ENCODE assay signal across 8 mouse cellular contexts in genomic region chr9:65191755-65192469, GRCm38 (mm10). TPM values are rescaled to one million over a fixed set of nuclear protein-coding genes. Genes with fewer than 3 reads are reported as not detected.
DNase-seq lines count a peak whose midpoint lies in the region; ATAC-seq and TF ChIP-seq lines count a peak whose summit lies in the region.
"Had no signal": no experiment of that assay in that cellular context is flagged by ENCODE, and none has a peak within 500 bp of the region (broad histone marks: within the 10 kb centered on the region; RNA-seq: fewer than 3 reads in every experiment).

No protein-coding gene starts in this region.

- peaks cover 10% of the 10 kb centered on the region; the same call in 1 of the 2 replicates for H3K4me1 ChIP-seq in hindbrain, embryonic 11.5 days (replicated peaks; ENCODE audit: control insufficient read depth, insufficient read depth, low read length)
- peaks cover 6% of the 10 kb centered on the region; the same call in 1 of the 2 replicates for H3K4me1 ChIP-seq in hindbrain, postnatal 0 days (ENCODE audit: insufficient read depth, low read length)
- peaks cover 14% of the 10 kb centered on the region for H3K4me1 ChIP-seq in hindbrain, embryonic 16.5 days (ENCODE audit: control insufficient read depth, insufficient read depth, low read depth, low read length)

- H3K4me3 ChIP-seq in hindbrain, embryonic 11.5 days (ENCODE audit: low read depth, low read length), result no peak overlapping the region
- H3K4me3 ChIP-seq in hindbrain, postnatal 0 days (ENCODE audit: low read length), result no peak overlapping the region
- no peak overlapping the region for H3K4me3 ChIP-seq in hindbrain, embryonic 16.5 days (ENCODE audit: low read length)
- H3K4me3 ChIP-seq: liver, embryonic 13.5 days had no signal

- WGBS in hindbrain, embryonic 11.5 days, result 16% methylated on average over 8 of the region's 8 CpGs
- 28% methylated on average over 8 of the region's 8 CpGs for WGBS in hindbrain, postnatal 0 days
- WGBS in hindbrain, embryonic 16.5 days, result 25% methylated on average over 8 of the region's 8 CpGs

- H3K4me2 ChIP-seq in hindbrain, embryonic 11.5 days (replicated peaks; ENCODE audit: low read depth, low read length), result no peak overlapping the region
- no peak overlapping the region for H3K4me2 ChIP-seq in hindbrain, postnatal 0 days (ENCODE audit: low read depth, low read length)
- no peak overlapping the region for H3K4me2 ChIP-seq in hindbrain, embryonic 16.5 days (ENCODE audit: low read length)

- no peaks in the 10 kb centered on the region for H3K36me3 ChIP-seq in hindbrain, embryonic 11.5 days (ENCODE audit: control insufficient read depth, insufficient read depth, low read length)
- no peaks in the 10 kb centered on the region for H3K36me3 ChIP-seq in hindbrain, postnatal 0 days (ENCODE audit: insufficient read depth, low read length)
- H3K36me3 ChIP-seq in hindbrain, embryonic 16.5 days (ENCODE audit: control insufficient read depth, insufficient read depth, low read length), result no peaks in the 10 kb centered on the region
- H3K36me3 ChIP-seq: liver, embryonic 13.5 days had no signal

- TF ChIP-seq CTCF in hindbrain, postnatal 0 days (IDR thresholded peaks at IDR 0.05; ENCODE audit: low read depth), result no peak

- no peak for DNase-seq in hindbrain, embryonic 11.5 days (ENCODE audit: low spot score)
- no peak for DNase-seq in hindbrain, postnatal 0 days (ENCODE audit: low spot score)
- DNase-seq in retina, embryonic 14.5 days (ENCODE audit: low spot score), result peak; percentile 14
- DNase-seq in retina, postnatal 1 day, result no peak
- peak; percentile 79 for DNase-seq in yolk sac, embryonic 10.5 days (ENCODE audit: low spot score)
- no peak for DNase-seq in right cerebral cortex, postnatal 36 days (ENCODE audit: low spot score in 2 of 2)
- DNase-seq: liver, embryonic 13.5 days had no signal

- peak overlapping the region; percentile 70 for H3K27ac ChIP-seq in hindbrain, embryonic 11.5 days (ENCODE audit: low read depth, low read length)
- no peak overlapping the region for H3K27ac ChIP-seq in hindbrain, postnatal 0 days
- H3K27ac ChIP-seq in hindbrain, embryonic 16.5 days (ENCODE audit: low read depth, low read length), result 0 out of 2 replicates have a peak overlapping the region, but pooled peaks have one; percentile 34
- H3K27ac ChIP-seq: liver, embryonic 13.5 days had no signal

- peak overlapping the region; percentile 38; the same call in 1 of the 2 replicates for H3K9ac ChIP-seq in hindbrain, embryonic 11.5 days (ENCODE audit: low read depth, low read length)
- no peak overlapping the region for H3K9ac ChIP-seq in hindbrain, postnatal 0 days (replicated peaks; ENCODE audit: low read length)
- H3K9ac ChIP-seq in hindbrain, embryonic 16.5 days (ENCODE audit: low read depth, low read length), result no peak overlapping the region
- H3K9ac ChIP-seq: liver, embryonic 13.5 days had no signal

- no peak for ATAC-seq in hindbrain, embryonic 11.5 days (ENCODE audit: low FRiP score)
- no peak for ATAC-seq in hindbrain, postnatal 0 days
- ATAC-seq in hindbrain, embryonic 16.5 days, result no peak

- H3K27me3 ChIP-seq in hindbrain, embryonic 11.5 days (ENCODE audit: control insufficient read depth, insufficient read depth, low read length), result no peaks in the 10 kb centered on the region
- no peaks in the 10 kb centered on the region for H3K27me3 ChIP-seq in hindbrain, postnatal 0 days (ENCODE audit: insufficient read depth, low read length)
- no peaks in the 10 kb centered on the region for H3K27me3 ChIP-seq in hindbrain, embryonic 16.5 days (replicated peaks; ENCODE audit: control insufficient read depth, insufficient read depth, low read length)
- H3K27me3 ChIP-seq: liver, embryonic 13.5 days had no signal

- no peaks in the 10 kb centered on the region for H3K9me3 ChIP-seq in hindbrain, embryonic 11.5 days (ENCODE audit: control insufficient read depth, low read length)
- H3K9me3 ChIP-seq in hindbrain, postnatal 0 days (ENCODE audit: low read length), result no peaks in the 10 kb centered on the region
- no peaks in the 10 kb centered on the region for H3K9me3 ChIP-seq in hindbrain, embryonic 16.5 days (ENCODE audit: control insufficient read depth, low read length)
- H3K9me3 ChIP-seq: liver, embryonic 13.5 days had no signal

RNA-seq across cellular contexts. Expression of gene Parp16, which starts 3.2 kb away (rescaled TPM):
- polyA plus RNA-seq in hindbrain, embryonic 11.5 days (2014; fragmentation: Nextera tagmentation; extraction: Ambion mirVana), result 4.0 and 6.5 TPM in 2 replicates
- 2.6 and 6.7 TPM in 2 replicates for total RNA-seq in hindbrain, postnatal 0 days (2014; rRNA removed)
- polyA plus RNA-seq in hindbrain, postnatal 0 days (2015; fragmentation: Nextera tagmentation; extraction: Ambion mirVana), result 5.9 and 6.3 TPM in 2 replicates
- polyA plus RNA-seq in hindbrain, embryonic 16.5 days (2015; fragmentation: Nextera tagmentation; extraction: Ambion mirVana), result 7.7 and 8.3 TPM in 2 replicates

RNA-seq across cellular contexts. Expression of gene Igdcc3, which starts 50.9 kb away (rescaled TPM):
- 46.0 and 49.6 TPM in 2 replicates for polyA plus RNA-seq in hindbrain, embryonic 11.5 days (2014; fragmentation: Nextera tagmentation; extraction: Ambion mirVana)
- total RNA-seq in hindbrain, postnatal 0 days (2014; rRNA removed), result 2.3 and 6.3 TPM in 2 replicates
- polyA plus RNA-seq in hindbrain, postnatal 0 days (2015; fragmentation: Nextera tagmentation; extraction: Ambion mirVana), result 5.2 and 6.2 TPM in 2 replicates
- 4.4 and 9.0 TPM in 2 replicates for polyA plus RNA-seq in hindbrain, embryonic 16.5 days (2015; fragmentation: Nextera tagmentation; extraction: Ambion mirVana)

Comparison
In these comparisons a context has a peak if more than half of its experiments do, and no peak if none do; other contexts are left out.
1. DNase-seq: peak in retina, embryonic 14.5 days (single experiment) and yolk sac, embryonic 10.5 days (single experiment); none in hindbrain, embryonic 11.5 days (single experiment), hindbrain, postnatal 0 days (single experiment), retina, postnatal 1 day (single experiment) and right cerebral cortex, postnatal 36 days (0 of 2).